Mouse (Mus musculus): ENCODE results near the gene Mdga2.

DNA sequence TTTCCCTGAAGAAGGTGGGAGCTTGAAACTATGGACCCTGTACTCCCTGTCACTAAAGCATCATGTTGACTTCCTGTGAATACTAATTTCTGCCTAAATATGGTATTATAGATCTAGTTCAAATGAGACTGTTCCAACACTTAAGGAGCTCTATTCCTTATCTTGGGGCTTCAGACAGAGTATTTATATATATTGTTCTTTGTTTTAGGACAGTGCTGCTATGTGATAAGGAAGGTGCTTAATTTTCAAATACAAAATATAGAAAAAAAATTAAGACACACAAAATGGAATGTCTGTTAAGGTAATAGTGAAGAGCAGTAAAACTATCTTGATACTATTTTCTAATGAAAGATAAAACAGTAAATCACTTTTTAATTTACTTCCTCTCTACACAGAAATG, 517.3 kb downstream of the Mdga2 start:
- no peak for TF ChIP-seq CTCF (IDR thresholded peaks at IDR 0.05; ENCODE audit: low read depth, low read length)
- TF ChIP-seq GATA1 (IDR thresholded peaks at IDR 0.05; ENCODE audit: borderline replicate concordance, low read length): no peak
- no peak for TF ChIP-seq TAL1 (conservative IDR thresholded peaks at IDR 0.05; ENCODE audit: low read depth, low read length)
